Mouse (Mus musculus) small intestine, adult 2 months (tissue): ENCODE data around the gene Stk11ip. TPM values are rescaled to one million over a fixed set of nuclear protein-coding genes. Genes with fewer than 3 reads are reported as not detected.

Experiments
- H3K27ac ChIP-seq: fragments of 200-500 bp; 2 replicates; pipeline ENCODE4 v1.5.1; 2012; ENCODE audit warnings: low read depth, low read length, control low read depth, inconsistent platforms; ENCODE audit not compliant: insufficient read depth
- H3K27me3 ChIP-seq: fragments of 200-500 bp; 2 replicates; pipeline ENCODE4 v1.6.1; 2012; ENCODE audit warnings: mild to moderate bottlenecking, moderate library complexity, low read length, inconsistent platforms; ENCODE audit not compliant: control insufficient read depth, insufficient read depth
- H3K36me3 ChIP-seq: fragments of 200-500 bp; 2 replicates; pipeline ENCODE4 v1.6.1; 2012; ENCODE audit warnings: mild to moderate bottlenecking, low read length, control low read depth, inconsistent platforms; ENCODE audit not compliant: control insufficient read depth, insufficient read depth
- H3K4me1 ChIP-seq: fragments of 200-500 bp; 2 replicates; pipeline ENCODE4 v1.6.1; 2012; ENCODE audit warnings: low read length, inconsistent platforms, mixed read lengths; ENCODE audit not compliant: control insufficient read depth, insufficient read depth, insufficient read length
- H3K4me3 ChIP-seq: fragments of 200-500 bp; 2 replicates; pipeline ENCODE4 v1.5.1; 2012; ENCODE audit warnings: low read depth, mild to moderate bottlenecking, control low read depth, inconsistent platforms, low read length, moderate library complexity
- CTCF ChIP-seq: fragments of 200-500 bp; IDR thresholded peaks from 2 replicates; pipeline ENCODE4 v1.5.1; 2012; ENCODE audit warnings: low read depth, mild to moderate bottlenecking, control low read depth, inconsistent platforms, low read length, moderate library complexity, mixed read lengths; ENCODE audit not compliant: insufficient replicate concordance, insufficient read length; ENCODE audit errors: extremely low read depth
- POLR2A ChIP-seq: fragments of 200-500 bp; IDR thresholded peaks from 2 replicates; pipeline ENCODE4 v1.6.1; 2012; ENCODE audit warnings: low read depth, mild to moderate bottlenecking, control low read depth, inconsistent platforms, low read length, moderate library complexity
- WGBS: fragments of 180-500 bp; shearing (Covaris S2); methylation state at CpG from one replicate; pipeline ENCODE4 v1.1.7; 2018; 5-methylcytosine and 5-hydroxymethylcytosine counted together
- polyA plus RNA-seq: library from polyadenylated mRNA; depleted of rRNA; stranded (reverse); fragments of >200 nt; gene quantifications from 2 replicates; pipeline ENCODE4 v1.2.3, GENCODE M21; 2012; rRNA removed

Gene Stk11ip
- polyA plus RNA-seq, 1 experiment: 20.5 TPM

- TF ChIP-seq POLR2A: no peak
- no peak for TF ChIP-seq CTCF
- 79% methylated on average over 7 of the region's 7 CpGs for WGBS
- no peaks in the 10 kb centered on the region for H3K27me3 ChIP-seq
- no peak overlapping the region for H3K4me3 ChIP-seq
- H3K27ac ChIP-seq: no peak overlapping the region
- H3K36me3 ChIP-seq: no peaks in the 10 kb centered on the region
- H3K4me1 ChIP-seq: no peaks in the 10 kb centered on the region
Measured at GRCm38 (mm10) chr1:75573715-75574114, 52.4 kb downstream of the Stk11ip start.

- Histone ChIP-seq H3K27me3 (no peaks in the 10 kb centered on the region), H3K4me3 (no peak overlapping the region), H3K27ac (no peak overlapping the region), H3K4me1 (no peaks in the 10 kb centered on the region), H3K36me3 (no peaks in the 10 kb centered on the region)
- WGBS: 72% methylated on average over 17 of the region's 17 CpGs
- TF ChIP-seq CTCF: no peak
- no peak for TF ChIP-seq POLR2A
Measured at GRCm38 (mm10) chr1:75574476-75575310, 53.4 kb downstream of the Stk11ip start.

- no peak for TF ChIP-seq POLR2A
- TF ChIP-seq CTCF: no peak
- H3K27ac ChIP-seq: no peak overlapping the region
- WGBS: 67% methylated on average over 7 of the region's 7 CpGs
- no peaks in the 10 kb centered on the region for H3K36me3 ChIP-seq
- no peak overlapping the region for H3K4me3 ChIP-seq
- no peaks in the 10 kb centered on the region for H3K27me3 ChIP-seq
- no peaks in the 10 kb centered on the region for H3K4me1 ChIP-seq
Measured at GRCm38 (mm10) chr1:75581936-75582624, 60.8 kb downstream of the Stk11ip start.

GRCm38 (mm10) chr1:75582625-75582956, 61.3 kb downstream of the Stk11ip start:
- Histone ChIP-seq H3K27ac (no peak overlapping the region), H3K4me3 (no peak overlapping the region), H3K4me1 (no peaks in the 10 kb centered on the region), H3K36me3 (no peaks in the 10 kb centered on the region), H3K27me3 (no peaks in the 10 kb centered on the region)
- 81% methylated on average over 5 of the region's 5 CpGs for WGBS
- no peak for TF ChIP-seq CTCF
- TF ChIP-seq POLR2A: no peak

GRCm38 (mm10) chr1:75583034-75583433, 61.7 kb downstream of the Stk11ip start:
- WGBS: 74% methylated on average over 10 of the region's 10 CpGs
- Histone ChIP-seq H3K4me3 (no peak overlapping the region), H3K27me3 (no peaks in the 10 kb centered on the region), H3K27ac (no peak overlapping the region), H3K36me3 (no peaks in the 10 kb centered on the region), H3K4me1 (no peaks in the 10 kb centered on the region)
- TF ChIP-seq POLR2A (no peak), CTCF (no peak)

- Histone ChIP-seq H3K4me3 (no peak overlapping the region), H3K27me3 (no peaks in the 10 kb centered on the region), H3K4me1 (no peaks in the 10 kb centered on the region), H3K27ac (no peak overlapping the region), H3K36me3 (no peaks in the 10 kb centered on the region)
- 92% methylated on average over 3 of the region's 3 CpGs for WGBS
- TF ChIP-seq CTCF (no peak), POLR2A (no peak)
Measured at GRCm38 (mm10) chr1:75586791-75587190, 65.5 kb downstream of the Stk11ip start.

Other genes with a start within 250 kb of the Stk11ip start
- gene Resp18, start 243.1 kb upstream of the Stk11ip start, polyA plus RNA-seq: 1.8 and 6.2 TPM in 2 replicates
- gene Dnpep, start 203.5 kb upstream of the Stk11ip start, polyA plus RNA-seq: 157 and 865 TPM in 2 replicates
- 152 and 216 TPM in 2 replicates for gene Des, start 161.2 kb upstream of the Stk11ip start, polyA plus RNA-seq
- gene Speg, start 146.2 kb upstream of the Stk11ip start, polyA plus RNA-seq: 21.5 and 23.2 TPM in 2 replicates
- gene Gmppa, start 85.6 kb upstream of the Stk11ip start, polyA plus RNA-seq: 121 and 187 TPM in 2 replicates
- 0.05 TPM in 1 of 2 replicates, not detected in the other for gene Asic4, start 71.1 kb upstream of the Stk11ip start, polyA plus RNA-seq
- gene Chpf, start 42.2 kb upstream of the Stk11ip start, polyA plus RNA-seq: 29.8 and 40.2 TPM in 2 replicates
- 2.7 and 3.6 TPM in 2 replicates for gene Tmem198, start 42.0 kb upstream of the Stk11ip start, polyA plus RNA-seq
- gene Obsl1, start 15.1 kb upstream of the Stk11ip start, polyA plus RNA-seq: 4.3 and 6.3 TPM in 2 replicates
- 4.2 and 6.5 TPM in 2 replicates for gene Inha, start 14.5 kb upstream of the Stk11ip start, polyA plus RNA-seq
- gene Slc4a3, start 24.7 kb downstream of the Stk11ip start, polyA plus RNA-seq: 4.5 and 5.6 TPM in 2 replicates